11 mouse cellular contexts compared by ENCODE assay signal in genomic region chr6:131290430-131290829, GRCm38 (mm10). TPM values are rescaled to one million over a fixed set of nuclear protein-coding genes. Genes with fewer than 3 reads are reported as not detected.
DNase-seq lines count a peak whose midpoint lies in the region; ATAC-seq lines count a peak whose summit lies in the region.
"Had no signal": no experiment of that assay in that cellular context is flagged by ENCODE, and none has a peak within 500 bp of the region (broad histone marks: within the 10 kb centered on the region; RNA-seq: fewer than 3 reads in every experiment).

No protein-coding gene starts in this region.

- 23% methylated on average over 2 of the region's 2 CpGs for WGBS in hindbrain, embryonic 10.5 days
- 11% methylated on average over 2 of the region's 2 CpGs for WGBS in hindbrain, embryonic 13.5 days
- 17% methylated on average over 2 of the region's 2 CpGs for WGBS in forebrain, embryonic 12.5 days

- no peaks in the 10 kb centered on the region for H3K27me3 ChIP-seq in hindbrain, embryonic 10.5 days (ENCODE audit: insufficient read depth, poor library complexity, severe bottlenecking)
- no peaks in the 10 kb centered on the region for H3K27me3 ChIP-seq in hindbrain, embryonic 13.5 days
- H3K27me3 ChIP-seq in forebrain, embryonic 12.5 days: no peaks in the 10 kb centered on the region
- H3K27me3 ChIP-seq: embryonic facial prominence, embryonic 12.5 days; limb, embryonic 15.5 days; stomach, embryonic 15.5 days had no signal

- H3K9ac ChIP-seq in hindbrain, embryonic 13.5 days: no peak overlapping the region
- no peak overlapping the region for H3K9ac ChIP-seq in forebrain, embryonic 12.5 days
- H3K9ac ChIP-seq: embryonic facial prominence, embryonic 12.5 days; limb, embryonic 15.5 days; stomach, embryonic 15.5 days had no signal

- no peak overlapping the region for H3K4me2 ChIP-seq in hindbrain, embryonic 13.5 days
- no peak overlapping the region for H3K4me2 ChIP-seq in forebrain, embryonic 12.5 days
- H3K4me2 ChIP-seq: embryonic facial prominence, embryonic 12.5 days; limb, embryonic 15.5 days; stomach, embryonic 15.5 days had no signal

- ATAC-seq in hindbrain, embryonic 13.5 days (ENCODE audit: low FRiP score): no peak
- ATAC-seq in forebrain, embryonic 12.5 days (ENCODE audit: low FRiP score): no peak

- DNase-seq in hindbrain, embryonic 10.5 days (ENCODE audit: low spot score): peak; percentile 3
- DNase-seq in urinary bladder, postnatal 25 days (ENCODE audit: low spot score): peak; percentile 29
- no peak for DNase-seq in urinary bladder, adult 18-20 months (ENCODE audit: low spot score in 2 of 2)
- DNase-seq in cerebellum, adult 18-20 months: peak; percentile 31 to 36
- DNase-seq in kidney, postnatal 25 days: peak; percentile 29 to 53
- peak; percentile 9 for DNase-seq in ovary, postnatal 14 days (ENCODE audit: low spot score)

- no peak overlapping the region for H3K27ac ChIP-seq in hindbrain, embryonic 10.5 days
- no peak overlapping the region for H3K27ac ChIP-seq in hindbrain, embryonic 13.5 days
- H3K27ac ChIP-seq in forebrain, embryonic 12.5 days: no peak overlapping the region
- H3K27ac ChIP-seq: embryonic facial prominence, embryonic 12.5 days; limb, embryonic 15.5 days; stomach, embryonic 15.5 days had no signal

- H3K36me3 ChIP-seq in hindbrain, embryonic 10.5 days: peaks cover 30% of the 10 kb centered on the region
- peaks cover 20% of the 10 kb centered on the region for H3K36me3 ChIP-seq in hindbrain, embryonic 13.5 days
- H3K36me3 ChIP-seq in forebrain, embryonic 12.5 days (replicated peaks): peaks cover 5% of the 10 kb centered on the region
- H3K36me3 ChIP-seq: stomach, embryonic 15.5 days had no signal

- H3K4me1 ChIP-seq in hindbrain, embryonic 10.5 days (replicated peaks): peaks cover 8% of the 10 kb centered on the region
- H3K4me1 ChIP-seq in hindbrain, embryonic 13.5 days (replicated peaks): peaks cover 11% of the 10 kb centered on the region
- peaks cover 7% of the 10 kb centered on the region for H3K4me1 ChIP-seq in forebrain, embryonic 12.5 days

- H3K9me3 ChIP-seq in hindbrain, embryonic 10.5 days: no peaks in the 10 kb centered on the region
- no peaks in the 10 kb centered on the region for H3K9me3 ChIP-seq in hindbrain, embryonic 13.5 days
- no peaks in the 10 kb centered on the region for H3K9me3 ChIP-seq in forebrain, embryonic 12.5 days
- H3K9me3 ChIP-seq: embryonic facial prominence, embryonic 12.5 days; limb, embryonic 15.5 days; stomach, embryonic 15.5 days had no signal

- no peak overlapping the region for H3K4me3 ChIP-seq in hindbrain, embryonic 10.5 days
- H3K4me3 ChIP-seq in hindbrain, embryonic 13.5 days: no peak overlapping the region
- no peak overlapping the region for H3K4me3 ChIP-seq in forebrain, embryonic 12.5 days (replicated peaks)
- H3K4me3 ChIP-seq: embryonic facial prominence, embryonic 12.5 days; limb, embryonic 15.5 days; stomach, embryonic 15.5 days had no signal

RNA-seq across cellular contexts. Expression of gene Magohb, which starts 2.6 kb away (rescaled TPM):
- 50.7 and 51.3 TPM in 2 replicates for polyA plus RNA-seq in hindbrain, embryonic 10.5 days (2016; fragmentation: Nextera tagmentation; extraction: Ambion mirVana)
- 49.1 and 50.0 TPM in 2 replicates for polyA plus RNA-seq in hindbrain, embryonic 13.5 days (2015; fragmentation: Nextera tagmentation; extraction: Ambion mirVana)
- polyA plus RNA-seq in forebrain, embryonic 12.5 days (2016; fragmentation: Nextera tagmentation; extraction: Ambion mirVana): 61.5 and 64.5 TPM in 2 replicates

RNA-seq across cellular contexts. Expression of gene Klra2, which starts 43.3 kb away (rescaled TPM):
- not detected in 2 replicates for polyA plus RNA-seq in hindbrain, embryonic 10.5 days (2016; fragmentation: Nextera tagmentation; extraction: Ambion mirVana)
- polyA plus RNA-seq in hindbrain, embryonic 13.5 days (2015; fragmentation: Nextera tagmentation; extraction: Ambion mirVana): 0.12 TPM in 1 of 2 replicates, not detected in the other
- not detected in 2 replicates for polyA plus RNA-seq in forebrain, embryonic 12.5 days (2016; fragmentation: Nextera tagmentation; extraction: Ambion mirVana)
- polyA plus RNA-seq: embryonic facial prominence, embryonic 12.5 days had no signal

Comparison
In these comparisons a context has a peak if more than half of its experiments do, and no peak if none do; other contexts are left out.
1. DNase-seq: peak in hindbrain, embryonic 10.5 days (single experiment), urinary bladder, postnatal 25 days (single experiment), cerebellum, adult 18-20 months (2 of 2), kidney, postnatal 25 days (2 of 2) and ovary, postnatal 14 days (single experiment); none in urinary bladder, adult 18-20 months (0 of 2).